Mouse (Mus musculus): ENCODE measurements at regions not wholly inside any gene's neighbourhood (a gene's known extent, or its start where the extent isn't known, plus 50 kb on each side); places are given as distances from the start of the nearest gene placed in this dataset.

GRCm38 (mm10) chr14:58788190-58788945 lies 354.3 kb downstream of the 1700129C05Rik start:
- no peak overlapping the region for H3K4me2 ChIP-seq (replicated peaks)
- WGBS: 80% methylated on average over 10 of the region's 10 CpGs

GRCm38 (mm10) chr14:58787618-58788017 lies 355.1 kb downstream of the 1700129C05Rik start:
- Histone ChIP-seq H3K36me3 (no peaks in the 10 kb centered on the region), H3K4me3 (no peak overlapping the region), H3K4me1 (no peaks in the 10 kb centered on the region), H3K9ac (replicated peaks) (no peak overlapping the region), H3K27me3 (no peaks in the 10 kb centered on the region), H3K27ac (replicated peaks) (no peak overlapping the region), H3K4me2 (replicated peaks) (no peak overlapping the region), H3K9me3 (no peaks in the 10 kb centered on the region)
- ATAC-seq (ENCODE audit: low FRiP score, low read depth): no peak
- WGBS: 66% methylated on average over 2 of the region's 2 CpGs

More at GRCm38 (mm10) chr14:58788190-58788945, 354.3 kb downstream of the 1700129C05Rik start:
- no peak overlapping the region for H3K9ac ChIP-seq (replicated peaks)
- no peaks in the 10 kb centered on the region for H3K36me3 ChIP-seq
- no peak for ATAC-seq (ENCODE audit: low FRiP score, low read depth)
- H3K4me3 ChIP-seq: no peak overlapping the region
- no peaks in the 10 kb centered on the region for H3K27me3 ChIP-seq
- H3K9me3 ChIP-seq: no peaks in the 10 kb centered on the region
- no peak overlapping the region for H3K27ac ChIP-seq (replicated peaks)
- H3K4me1 ChIP-seq: no peaks in the 10 kb centered on the region

GRCm38 (mm10) chr14:58786791-58787491 lies 355.8 kb downstream of the 1700129C05Rik start:
- 86% methylated on average over 4 of the region's 4 CpGs for WGBS
- no peak for ATAC-seq (ENCODE audit: low FRiP score, low read depth)
- Histone ChIP-seq H3K4me2 (replicated peaks) (no peak overlapping the region), H3K9me3 (no peaks in the 10 kb centered on the region), H3K27me3 (no peaks in the 10 kb centered on the region), H3K4me3 (no peak overlapping the region), H3K9ac (replicated peaks) (no peak overlapping the region), H3K36me3 (no peaks in the 10 kb centered on the region), H3K27ac (replicated peaks) (no peak overlapping the region), H3K4me1 (no peaks in the 10 kb centered on the region)

GRCm38 (mm10) chr14:58783201-58783600 lies 359.5 kb downstream of the 1700129C05Rik start:
- Histone ChIP-seq H3K4me2 (replicated peaks) (no peak overlapping the region), H3K27me3 (no peaks in the 10 kb centered on the region), H3K36me3 (no peaks in the 10 kb centered on the region), H3K4me1 (0 out of 2 replicates have a peak, but pooled peaks cover 2% of the 10 kb centered on the region), H3K4me3 (no peak overlapping the region), H3K9me3 (no peaks in the 10 kb centered on the region), H3K27ac (replicated peaks) (no peak overlapping the region), H3K9ac (replicated peaks) (no peak overlapping the region)
- ATAC-seq (ENCODE audit: low FRiP score, low read depth): no peak
- WGBS: 82% methylated on average over 1 of the region's 1 CpGs

GRCm38 (mm10) chr14:58780306-58780705 lies 362.4 kb downstream of the 1700129C05Rik start:
- no peaks in the 10 kb centered on the region for H3K27me3 ChIP-seq
- H3K4me3 ChIP-seq: no peak overlapping the region
- WGBS: 85% methylated on average over 4 of the region's 4 CpGs
- H3K4me2 ChIP-seq (replicated peaks): no peak overlapping the region
- no peaks in the 10 kb centered on the region for H3K36me3 ChIP-seq
- no peak overlapping the region for H3K27ac ChIP-seq (replicated peaks)
- no peaks in the 10 kb centered on the region for H3K9me3 ChIP-seq
- 0 out of 2 replicates have a peak, but pooled peaks cover 6% of the 10 kb centered on the region for H3K4me1 ChIP-seq
- ATAC-seq (ENCODE audit: low FRiP score, low read depth): no peak
- no peak overlapping the region for H3K9ac ChIP-seq (replicated peaks)

- H3K27ac ChIP-seq (replicated peaks): no peak overlapping the region
- no peaks in the 10 kb centered on the region for H3K9me3 ChIP-seq
- no peaks in the 10 kb centered on the region for H3K36me3 ChIP-seq
- H3K4me3 ChIP-seq: no peak overlapping the region
- 47% methylated on average over 4 of the region's 4 CpGs for WGBS
- H3K4me2 ChIP-seq (replicated peaks): no peak overlapping the region
- H3K27me3 ChIP-seq: no peaks in the 10 kb centered on the region
- 0 out of 2 replicates have a peak, but pooled peaks cover 6% of the 10 kb centered on the region for H3K4me1 ChIP-seq
- H3K9ac ChIP-seq (replicated peaks): no peak overlapping the region
- ATAC-seq (ENCODE audit: low FRiP score, low read depth): no peak
Measured at GRCm38 (mm10) chr14:58778675-58779074, 364.0 kb downstream of the 1700129C05Rik start.

- no peaks in the 10 kb centered on the region for H3K9me3 ChIP-seq
- no peaks in the 10 kb centered on the region for H3K27me3 ChIP-seq
- H3K9ac ChIP-seq (replicated peaks): no peak overlapping the region
- H3K27ac ChIP-seq (replicated peaks): no peak overlapping the region
- no peak overlapping the region for H3K4me3 ChIP-seq
- no peaks in the 10 kb centered on the region for H3K36me3 ChIP-seq
- WGBS: 85% methylated on average over 2 of the region's 2 CpGs
- H3K4me1 ChIP-seq: no peaks in the 10 kb centered on the region
- no peak overlapping the region for H3K4me2 ChIP-seq (replicated peaks)
- ATAC-seq (ENCODE audit: low FRiP score, low read depth): no peak
Measured at GRCm38 (mm10) chr14:58761291-58761690, 381.4 kb downstream of the 1700129C05Rik start.

- no peaks in the 10 kb centered on the region for H3K4me1 ChIP-seq
- 86% methylated on average over 4 of the region's 4 CpGs for WGBS
- ATAC-seq (ENCODE audit: low FRiP score, low read depth): no peak
- no peak overlapping the region for H3K27ac ChIP-seq (replicated peaks)
- H3K4me3 ChIP-seq: no peak overlapping the region
- no peaks in the 10 kb centered on the region for H3K27me3 ChIP-seq
- no peak overlapping the region for H3K4me2 ChIP-seq (replicated peaks)
- no peak overlapping the region for H3K9ac ChIP-seq (replicated peaks)
- no peaks in the 10 kb centered on the region for H3K9me3 ChIP-seq
- no peaks in the 10 kb centered on the region for H3K36me3 ChIP-seq
Measured at GRCm38 (mm10) chr14:58759759-58760158, 382.9 kb downstream of the 1700129C05Rik start.

GRCm38 (mm10) chr14:58753781-58754180 lies 388.9 kb downstream of the 1700129C05Rik start:
- Histone ChIP-seq H3K9me3 (no peaks in the 10 kb centered on the region), H3K36me3 (no peaks in the 10 kb centered on the region), H3K4me1 (no peaks in the 10 kb centered on the region), H3K4me2 (replicated peaks) (no peak overlapping the region), H3K27me3 (no peaks in the 10 kb centered on the region), H3K27ac (replicated peaks) (no peak overlapping the region), H3K4me3 (no peak overlapping the region), H3K9ac (replicated peaks) (no peak overlapping the region)
- 95% methylated on average over 7 of the region's 7 CpGs for WGBS
- ATAC-seq (ENCODE audit: low FRiP score, low read depth): no peak

GRCm38 (mm10) chr14:58753136-58753535 lies 389.6 kb downstream of the 1700129C05Rik start:
- no peaks in the 10 kb centered on the region for H3K9me3 ChIP-seq
- no peaks in the 10 kb centered on the region for H3K4me1 ChIP-seq
- no peak for ATAC-seq (ENCODE audit: low FRiP score, low read depth)
- no peak overlapping the region for H3K27ac ChIP-seq (replicated peaks)
- no peaks in the 10 kb centered on the region for H3K27me3 ChIP-seq
- no peaks in the 10 kb centered on the region for H3K36me3 ChIP-seq
- H3K4me3 ChIP-seq: no peak overlapping the region
- WGBS: 89% methylated on average over 1 of the region's 1 CpGs
- H3K4me2 ChIP-seq (replicated peaks): no peak overlapping the region
- H3K9ac ChIP-seq (replicated peaks): no peak overlapping the region

GRCm38 (mm10) chr14:58726418-58726817 lies 416.3 kb downstream of the 1700129C05Rik start:
- WGBS: 82% methylated on average over 1 of the region's 1 CpGs
- no peak for ATAC-seq (ENCODE audit: low FRiP score, low read depth)
- no peaks in the 10 kb centered on the region for H3K27me3 ChIP-seq
- no peaks in the 10 kb centered on the region for H3K9me3 ChIP-seq
- H3K4me2 ChIP-seq (replicated peaks): no peak overlapping the region
- no peak overlapping the region for H3K27ac ChIP-seq (replicated peaks)
- H3K36me3 ChIP-seq: no peaks in the 10 kb centered on the region
- H3K9ac ChIP-seq (replicated peaks): no peak overlapping the region
- no peaks in the 10 kb centered on the region for H3K4me1 ChIP-seq
- H3K4me3 ChIP-seq: no peak overlapping the region

GRCm38 (mm10) chr14:58714856-58715255 lies 427.8 kb downstream of the 1700129C05Rik start:
- ATAC-seq (ENCODE audit: low FRiP score, low read depth): no peak
- no peaks in the 10 kb centered on the region for H3K4me1 ChIP-seq

More at GRCm38 (mm10) chr14:58714856-58715255, 427.8 kb downstream of the 1700129C05Rik start:
- Histone ChIP-seq H3K4me3 (no peak overlapping the region), H3K27me3 (no peaks in the 10 kb centered on the region), H3K4me2 (replicated peaks) (no peak overlapping the region), H3K27ac (replicated peaks) (no peak overlapping the region), H3K9me3 (no peaks in the 10 kb centered on the region), H3K9ac (replicated peaks) (no peak overlapping the region), H3K36me3 (no peaks in the 10 kb centered on the region)
